Mouse (Mus musculus): Measurements from ENCODE around the gene Serpinb1c.
"Not testable (repeated sequence)": the region's sequence is repeated elsewhere in the genome, so short reads cannot be mapped to it uniquely, and the experiment has no call there.

Gene Serpinb1c

GRCm38 (mm10) chr13:32898111-32898510 lies at the start of gene Serpinb1c:
Gene Serpinb1c, minus strand, starts transcription at chr13:32898211.
- no peak for DNase-seq (ENCODE audit: low read depth, low spot score)

- not testable (repeated sequence) for DNase-seq (ENCODE audit: low read depth, low spot score)
These were observed 41.2 kb upstream of the Serpinb1c start for GRCm38 (mm10) chr13:32939191-32939590.

GRCm38 (mm10) chr13:32938275-32938674 lies 40.3 kb upstream of the Serpinb1c start:
- DNase-seq (ENCODE audit: low read depth, low spot score), result not testable (repeated sequence)

GRCm38 (mm10) chr13:32934706-32935381 lies 36.8 kb upstream of the Serpinb1c start:
- DNase-seq (ENCODE audit: low read depth, low spot score), result no peak

- DNase-seq (ENCODE audit: low read depth, low spot score), result no peak
These were observed 31.2 kb upstream of the Serpinb1c start for GRCm38 (mm10) chr13:32929107-32929750.

- no peak for DNase-seq (ENCODE audit: low read depth, low spot score)
These were observed 29.2 kb upstream of the Serpinb1c start for GRCm38 (mm10) chr13:32927241-32927640.

- DNase-seq (ENCODE audit: low read depth, low spot score), result no peak
These were observed 28.6 kb upstream of the Serpinb1c start for GRCm38 (mm10) chr13:32926661-32927060.

GRCm38 (mm10) chr13:32924578-32925360 lies 26.8 kb upstream of the Serpinb1c start:
- DNase-seq (ENCODE audit: low read depth, low spot score), result no peak

GRCm38 (mm10) chr13:32922622-32923021 lies 24.6 kb upstream of the Serpinb1c start:
- DNase-seq (ENCODE audit: low read depth, low spot score), result no peak

- DNase-seq (ENCODE audit: low read depth, low spot score), result no peak
These were observed 14.9 kb upstream of the Serpinb1c start for GRCm38 (mm10) chr13:32912770-32913380.

GRCm38 (mm10) chr13:32908182-32908581 lies 10.2 kb upstream of the Serpinb1c start:
- DNase-seq (ENCODE audit: low read depth, low spot score), result no peak

GRCm38 (mm10) chr13:32903211-32903873 lies 5.3 kb upstream of the Serpinb1c start:
- DNase-seq (ENCODE audit: low read depth, low spot score), result peak; percentile 79

- peak; percentile 53 for DNase-seq (ENCODE audit: low read depth, low spot score)
These were observed 4.5 kb upstream of the Serpinb1c start for GRCm38 (mm10) chr13:32902481-32903015.

- peak; percentile 13 for DNase-seq (ENCODE audit: low read depth, low spot score)
These were observed 2.6 kb upstream of the Serpinb1c start for GRCm38 (mm10) chr13:32900639-32901038.

- not testable (repeated sequence) for DNase-seq (ENCODE audit: low read depth, low spot score)
These were observed 1.1 kb upstream of the Serpinb1c start for GRCm38 (mm10) chr13:32899114-32899513.

GRCm38 (mm10) chr13:32896931-32897330 lies 1.1 kb downstream of the Serpinb1c start:
- DNase-seq (ENCODE audit: low read depth, low spot score), result no peak

- no peak for DNase-seq (ENCODE audit: low read depth, low spot score)
These were observed 13.3 kb downstream of the Serpinb1c start for GRCm38 (mm10) chr13:32884755-32885154.

GRCm38 (mm10) chr13:32873862-32874261 lies 24.1 kb downstream of the Serpinb1c start:
- no peak for DNase-seq (ENCODE audit: low read depth, low spot score)

- DNase-seq (ENCODE audit: low read depth, low spot score), result no peak
These were observed 29.2 kb downstream of the Serpinb1c start for GRCm38 (mm10) chr13:32868843-32869242.

GRCm38 (mm10) chr13:32868233-32868632 lies 29.8 kb downstream of the Serpinb1c start:
- not testable (repeated sequence) for DNase-seq (ENCODE audit: low read depth, low spot score)

GRCm38 (mm10) chr13:32867030-32867429 lies 31.0 kb downstream of the Serpinb1c start:
- DNase-seq (ENCODE audit: low read depth, low spot score), result no peak

Measured in c-Kit-negative CD71-positive TER-119-positive erythroid progenitor cells, embryonic 14.5 days (primary cell).